Mouse (Mus musculus) heart, postnatal 0 days (tissue): ENCODE measurements around the gene Nup107.

ENCODE experiments used
- CTCF ChIP-seq: IDR thresholded peaks from 2 replicates; pipeline ENCODE4 v1.5.1; 2016; ENCODE audit warnings: antibody characterized with exemption, control low read depth, low read depth
- EP300 ChIP-seq: IDR thresholded peaks from 2 replicates; pipeline ENCODE4 v1.6.1; 2016; ENCODE audit warnings: antibody characterized with exemption, low read depth

DNA sequence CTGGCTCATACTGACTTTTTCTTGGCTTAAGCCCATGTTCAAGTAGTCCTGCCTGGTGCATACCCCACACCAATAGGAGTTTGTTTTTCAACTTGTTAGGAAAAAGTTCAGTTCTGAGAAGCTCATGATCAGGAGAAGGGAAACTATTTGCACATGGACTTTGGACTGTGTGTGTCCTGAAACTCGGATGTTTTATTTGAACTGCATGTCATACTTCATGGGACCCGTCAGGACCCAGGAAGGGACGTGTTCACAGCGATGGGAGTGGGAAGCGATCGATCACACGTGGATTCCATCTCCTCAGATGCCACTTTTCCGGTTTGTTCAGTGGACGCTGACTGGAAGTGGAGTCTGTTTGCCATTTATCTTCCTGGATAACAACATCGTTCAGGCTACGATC is 7.3 kb upstream of the Nup107 start:
- no peak for TF ChIP-seq CTCF
- TF ChIP-seq EP300 = no peak
